Mouse (Mus musculus) bone marrow macrophage, adult 2 months (primary cell): ENCODE results near the gene Tnfaip8l1.

Experiments
- CTCF ChIP-seq: IDR thresholded peaks from 2 replicates; pipeline ENCODE4 v1.5.1; 2012; ENCODE audit warnings: low read depth, mild to moderate bottlenecking, low read length, moderate library complexity
- POLR2A ChIP-seq: IDR thresholded peaks from 2 replicates; pipeline ENCODE4 v1.6.1; 2012; ENCODE audit warnings: mild to moderate bottlenecking, low read depth, low read length, borderline replicate concordance

DNA sequence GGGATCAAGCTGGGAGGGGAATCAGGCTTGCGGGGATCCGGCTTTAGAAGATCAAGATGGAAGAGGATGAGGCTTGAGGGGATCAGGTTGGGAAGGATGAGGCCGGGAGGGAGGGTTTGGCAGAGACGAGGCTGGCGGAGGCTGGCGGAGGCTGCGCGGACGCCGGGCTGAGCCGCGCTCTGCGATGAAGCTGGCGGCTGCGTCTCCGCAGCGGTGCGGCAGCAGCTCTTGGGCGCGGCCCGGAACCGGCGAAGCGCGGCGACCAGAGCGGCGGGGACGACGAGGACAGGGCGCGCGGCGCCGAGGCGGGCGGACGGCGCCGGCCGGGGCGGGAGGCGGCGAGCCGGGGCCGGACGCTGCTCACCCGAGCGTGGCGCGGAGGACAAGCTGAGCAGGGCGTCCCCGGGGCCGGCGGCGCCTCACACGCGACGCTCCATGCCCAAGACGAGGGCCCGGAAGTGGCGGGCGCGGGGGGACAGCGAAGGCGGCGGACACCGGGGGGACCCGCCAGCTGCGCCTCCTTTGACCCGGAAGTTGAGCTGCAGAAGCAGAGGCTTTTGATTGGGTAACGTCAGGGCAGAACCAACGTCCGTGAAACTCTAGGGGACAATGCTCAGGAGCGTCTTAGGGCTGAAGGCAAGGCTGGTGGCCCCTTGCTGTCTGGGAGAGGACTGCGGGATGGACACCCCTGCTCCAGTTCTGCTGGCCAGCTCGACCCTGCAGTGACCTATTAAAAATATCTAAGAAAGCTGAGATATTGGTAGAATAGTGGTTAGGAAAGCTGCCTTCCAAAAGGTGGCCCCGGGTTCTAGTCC lies 56.3 kb downstream of the Tnfaip8l1 start, which contains the start of gene Dpp9:
- TF ChIP-seq CTCF (no peak), POLR2A (no peak)
